Mouse (Mus musculus): ENCODE results near the gene Olfr48. TPM values are rescaled to one million over a fixed set of nuclear protein-coding genes. Genes with fewer than 3 reads are reported as not detected.

Gene Olfr48
- not detected for total RNA-seq (2022)

DNA sequence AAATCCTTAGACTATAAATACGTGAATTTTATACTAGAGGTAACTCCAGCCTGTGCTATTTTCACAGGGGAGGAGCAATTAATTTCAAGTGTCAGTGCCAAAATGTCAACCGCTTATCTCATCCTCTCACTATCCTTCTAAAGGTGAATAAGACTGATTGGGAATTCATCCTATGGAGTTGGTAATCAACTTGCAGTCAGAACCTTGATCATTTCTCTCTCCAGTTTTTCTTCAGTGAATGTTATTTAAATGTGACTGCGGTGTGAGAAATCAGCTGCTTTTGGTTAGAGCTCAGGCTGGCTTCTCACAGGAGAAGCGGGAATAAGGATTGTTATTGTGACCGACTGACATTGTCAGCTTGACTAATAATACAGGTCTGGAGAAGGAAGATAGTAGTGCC is at the start of gene Olfr48:
Olfr48 (minus strand) TSS at position 101 of the 400 bp plus-strand sequence.
- no peak for DNase-seq

GRCm38 (mm10) chr2:89878137-89878536 is 30.1 kb upstream of the Olfr48 start, which contains the start of gene Olfr1257:
Gene Olfr1257, plus strand, starts transcription at chr2:89878437.
- no peak for DNase-seq

GRCm38 (mm10) chr2:89849230-89849629 is 1.2 kb upstream of the Olfr48 start:
- no peak for DNase-seq

- no peak for DNase-seq
These were observed 6.5 kb downstream of the Olfr48 start, which contains the start of gene Olfr1256 for GRCm38 (mm10) chr2:89841455-89841854. Gene Olfr1256, minus strand, starts transcription at chr2:89841555.

DNA sequence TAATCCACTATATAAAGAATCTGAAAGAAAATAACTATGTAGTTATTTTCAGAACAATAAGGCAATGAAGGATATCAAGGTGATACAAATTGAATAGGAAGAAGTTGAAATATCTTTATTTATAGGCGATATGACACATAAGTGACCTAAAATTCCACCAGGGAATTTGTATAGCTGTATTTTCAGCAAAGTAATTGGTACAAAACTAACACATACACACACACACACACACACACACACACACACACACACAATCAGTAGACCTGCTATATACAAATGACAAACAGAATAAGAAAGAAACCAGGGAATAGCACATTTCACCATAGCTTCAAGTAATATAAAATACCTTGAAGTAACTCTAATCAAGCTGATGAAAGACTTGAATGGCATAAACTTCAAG is 27.8 kb downstream of the Olfr48 start:
- no peak for DNase-seq

DNA sequence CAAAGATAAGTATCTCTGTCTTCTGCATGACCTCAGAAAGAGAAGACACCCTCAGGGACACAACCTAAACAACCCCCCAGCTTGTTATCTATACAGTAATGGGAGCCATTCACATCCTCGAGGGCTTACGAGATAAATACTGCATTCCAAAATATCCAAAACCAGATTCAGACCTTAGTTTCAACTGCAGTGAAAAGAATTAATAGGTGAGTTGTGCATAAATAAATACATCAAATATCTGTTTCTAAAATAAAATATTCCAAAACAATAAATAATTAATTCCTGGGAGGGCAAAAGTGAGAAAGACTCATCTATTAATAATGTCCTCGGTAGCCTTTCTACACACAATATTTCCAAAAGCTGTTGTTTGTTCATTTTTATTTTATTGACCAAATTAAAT is 36.3 kb downstream of the Olfr48 start, which contains the start of gene Olfr1255:
Olfr1255 (plus strand) TSS at position 301 of the 400 bp plus-strand sequence.
- DNase-seq, result no peak

DNA sequence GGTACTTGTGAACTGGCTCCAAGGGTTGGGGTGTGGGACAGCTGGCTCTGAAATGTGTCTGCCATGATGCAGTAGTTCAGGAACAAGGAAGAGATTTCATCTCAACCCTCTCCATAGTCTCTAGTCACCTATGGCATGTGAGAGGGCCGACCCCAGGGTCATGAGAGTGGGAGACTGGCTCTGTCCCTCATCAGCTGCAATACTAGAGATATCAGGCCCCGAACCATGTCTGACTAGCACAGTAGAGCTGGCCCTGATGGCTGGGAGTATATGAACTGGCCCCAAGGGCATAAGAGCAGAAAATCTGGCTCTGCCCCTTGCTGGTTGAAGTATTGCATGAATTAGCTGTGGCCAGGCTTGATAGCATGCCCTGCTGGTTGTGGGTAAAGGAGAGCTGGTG is 37.3 kb downstream of the Olfr48 start:
- DNase-seq, result no peak

DNA sequence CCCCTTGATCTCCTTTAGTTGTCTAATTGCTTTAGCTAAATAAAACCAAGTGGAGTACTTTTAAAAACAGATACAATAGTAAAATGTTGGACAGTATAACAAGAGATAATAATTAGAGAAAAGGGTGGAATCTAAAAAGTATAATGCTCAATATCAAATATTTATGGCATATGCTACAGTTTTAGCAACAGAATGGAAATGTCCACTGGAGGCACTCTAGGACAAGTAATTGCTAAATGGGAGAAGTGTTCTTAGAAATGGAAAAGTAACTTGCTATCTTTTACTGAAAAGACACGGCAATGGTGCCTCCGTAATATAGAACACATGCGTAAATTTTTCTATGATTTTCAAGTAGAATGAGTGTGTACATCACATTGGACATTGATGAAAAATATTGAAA is 48.4 kb downstream of the Olfr48 start:
- DNase-seq, result no peak

DNA sequence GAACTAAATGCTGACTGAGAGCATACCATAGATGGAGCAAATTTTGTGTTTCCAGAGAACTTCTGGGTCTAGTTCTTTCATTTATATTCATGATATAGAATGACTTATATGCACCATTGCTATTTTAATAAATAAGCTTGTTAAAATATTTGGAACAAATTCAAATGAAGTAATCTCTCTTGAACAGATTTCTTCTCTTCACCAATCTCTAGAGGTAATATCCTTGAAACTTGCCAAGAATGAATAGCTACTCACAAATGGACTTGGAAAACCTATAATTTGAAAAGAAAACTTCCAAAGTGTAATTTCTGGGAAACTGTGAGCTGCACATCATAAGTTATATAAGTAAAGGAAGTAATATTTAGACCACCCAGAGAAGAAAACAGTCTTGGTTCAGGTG is 54.5 kb downstream of the Olfr48 start, which contains the start of gene Olfr1254:
Olfr1254 (minus strand) TSS at position 101 of the 400 bp plus-strand sequence.
- no peak for DNase-seq

Other genes starting within 250 kb of the Olfr48 start
- gene Olfr1247, start 234.1 kb downstream of the Olfr48 start, total RNA-seq (2022), result not detected
- gene Olfr1248, start 230.0 kb downstream of the Olfr48 start, total RNA-seq (2022), result not detected
- not detected for gene Olfr1249, start 213.2 kb downstream of the Olfr48 start, total RNA-seq (2022)
- gene Olfr1250, start 186.7 kb downstream of the Olfr48 start, total RNA-seq (2022), result under 1 TPM in 1 of 4 experiments, not detected in 3; 0.06 TPM
- not detected for gene Olfr1251, start 176.3 kb downstream of the Olfr48 start, total RNA-seq (2022)
- not detected for gene Olfr1252, start 123.2 kb downstream of the Olfr48 start, total RNA-seq (2022)
- gene Olfr1253, start 91.1 kb downstream of the Olfr48 start, total RNA-seq (2022), result not detected
- gene Olfr1254, start 54.6 kb downstream of the Olfr48 start, total RNA-seq (2022), result not detected
- gene Olfr1255, start 36.2 kb downstream of the Olfr48 start, total RNA-seq (2022), result not detected
- gene Olfr1256, start 6.7 kb downstream of the Olfr48 start, total RNA-seq (2022), result not detected
- not detected for gene Olfr1257, start 30.2 kb upstream of the Olfr48 start, total RNA-seq (2022)
- not detected for gene Olfr1258, start 79.1 kb upstream of the Olfr48 start, total RNA-seq (2022)
- not detected for gene Olfr1259, start 100.5 kb upstream of the Olfr48 start, total RNA-seq (2022)
- not detected for gene Olfr1260, start 126.1 kb upstream of the Olfr48 start, total RNA-seq (2022)
- not detected for gene Olfr1261, start 143.0 kb upstream of the Olfr48 start, total RNA-seq (2022)
- not detected for gene Olfr1262, start 151.9 kb upstream of the Olfr48 start, total RNA-seq (2022)
- gene Olfr1263, start 163.9 kb upstream of the Olfr48 start, total RNA-seq (2022), result not detected
- gene Olfr1264, start 177.4 kb upstream of the Olfr48 start, total RNA-seq (2022), result not detected
- gene Olfr1265, start 187.1 kb upstream of the Olfr48 start, total RNA-seq (2022), result not detected
- gene Olfr140, start 215.4 kb upstream of the Olfr48 start, total RNA-seq (2022), result not detected

Measured in adrenal gland, adult 8-10 months (tissue).